Comparison of ENCODE assay signal across 14 mouse cellular contexts in the genomic region with DNA sequence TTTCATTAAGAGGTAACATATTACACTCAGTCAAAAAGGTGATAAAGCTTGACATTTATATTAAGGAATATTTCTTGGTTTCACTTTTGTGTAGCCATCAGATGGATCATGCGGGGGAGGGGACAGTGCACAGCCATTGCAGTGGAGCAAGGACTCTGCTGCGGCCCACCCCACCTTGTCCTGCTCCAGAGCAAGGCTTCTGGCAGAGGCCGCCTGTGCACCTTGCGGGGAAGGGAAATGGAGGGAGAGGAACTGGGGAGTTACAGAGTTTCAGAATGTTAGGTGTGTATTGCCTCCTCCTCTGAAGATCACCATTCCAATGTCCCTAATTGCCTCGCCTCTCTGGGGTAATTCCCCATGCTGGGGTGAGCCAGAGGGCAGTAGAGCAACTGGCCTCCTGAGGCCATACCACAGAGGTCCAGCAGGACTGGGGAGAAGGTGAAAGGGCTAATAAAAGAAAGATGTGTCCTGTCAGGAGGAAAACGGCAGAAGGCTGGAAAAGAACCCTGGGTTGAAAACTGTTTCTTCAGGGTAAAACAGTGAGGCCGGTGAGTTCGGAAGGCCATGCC. TPM values are rescaled to one million over a fixed set of nuclear protein-coding genes. Genes with fewer than 3 reads are reported as not detected.
DNase-seq lines count a peak whose midpoint lies in the region; ATAC-seq and TF ChIP-seq lines count a peak whose summit lies in the region.
"Had no signal": no experiment of that assay in that cellular context is flagged by ENCODE, and none has a peak within 500 bp of the region (broad histone marks: within the 10 kb centered on the region; RNA-seq: fewer than 3 reads in every experiment).

No protein-coding gene starts in this region.

- H3K36me3 ChIP-seq in liver, adult 2 months (ENCODE audit: control insufficient read depth, insufficient read depth, low read length), result peaks cover 6% of the 10 kb centered on the region; the same call in 1 of the 2 replicates
- H3K36me3 ChIP-seq in liver, embryonic 11.5 days (ENCODE audit: control insufficient read depth, insufficient read depth, low read length), result no peaks in the 10 kb centered on the region
- no peaks in the 10 kb centered on the region for H3K36me3 ChIP-seq in heart, embryonic 16.5 days (ENCODE audit: control insufficient read depth, insufficient read depth)

- no peaks in the 10 kb centered on the region for H3K27me3 ChIP-seq in liver, adult 2 months (ENCODE audit: control insufficient read depth, insufficient read depth, low read length)
- H3K27me3 ChIP-seq in liver, embryonic 11.5 days (replicated peaks; ENCODE audit: control insufficient read depth, insufficient read depth, low read length), result no peaks in the 10 kb centered on the region
- no peaks in the 10 kb centered on the region for H3K27me3 ChIP-seq in heart, embryonic 16.5 days (ENCODE audit: control insufficient read depth, insufficient read depth, low read length)

- no peak for TF ChIP-seq POLR2A in liver, adult 2 months (IDR thresholded peaks at IDR 0.05; ENCODE audit: extremely low read depth, insufficient read depth, low read length)

- H3K79me2 ChIP-seq in liver, adult 2 months (ENCODE audit: control insufficient read depth, insufficient read depth, low read length), result no peaks in the 10 kb centered on the region

- WGBS in liver, adult 2 months, result 76% methylated on average over 8 of the region's 8 CpGs
- 71% methylated on average over 8 of the region's 8 CpGs for WGBS in liver, embryonic 11.5 days
- 65% methylated on average over 8 of the region's 8 CpGs for WGBS in heart, embryonic 16.5 days

- DNase-seq in adrenal gland, adult 2 months, result peak; percentile 28
- DNase-seq in adrenal gland, postnatal 4 days (ENCODE audit: low spot score in 2 of 2), result no peak
- DNase-seq in liver, adult 2 months (ENCODE audit: extremely low read depth, low read depth, low spot score), result peak; percentile 45
- DNase-seq in liver, embryonic 11.5 days (ENCODE audit: low spot score), result no peak
- DNase-seq in retina, embryonic 14.5 days (ENCODE audit: low spot score), result peak; percentile 58
- no peak for DNase-seq in right cerebral cortex, adult 18-20 months
- no peak for DNase-seq in left cerebral cortex, adult 8-10 months (ENCODE audit: low spot score in 2 of 2)
- DNase-seq: cerebellum, adult 11 months; gastrocnemius, postnatal 14 days; kidney, adult 11 months; liver, postnatal 0 days had no signal

- no peak overlapping the region for H3K4me2 ChIP-seq in liver, embryonic 11.5 days
- H3K4me2 ChIP-seq in heart, embryonic 16.5 days (ENCODE audit: low read depth, low read length), result no peak overlapping the region

- ATAC-seq in liver, embryonic 11.5 days (replicated peaks; ENCODE audit: low FRiP score), result no peak
- ATAC-seq in heart, embryonic 16.5 days (replicated peaks; ENCODE audit: extremely low read depth, insufficient read depth, low FRiP score), result no peak
- ATAC-seq: liver, postnatal 0 days had no signal

- no peak overlapping the region for H3K9ac ChIP-seq in liver, adult 2 months (ENCODE audit: low read depth, low read length)
- no peak overlapping the region for H3K9ac ChIP-seq in liver, embryonic 11.5 days (ENCODE audit: low read depth, low read length)
- no peak overlapping the region for H3K9ac ChIP-seq in heart, embryonic 16.5 days (ENCODE audit: low read length)
- H3K9ac ChIP-seq: liver, postnatal 0 days had no signal

- TF ChIP-seq CTCF in liver, adult 2 months (IDR thresholded peaks at IDR 0.05; ENCODE audit: low read depth, low read length), result no peak

- no peak overlapping the region for H3K27ac ChIP-seq in liver, adult 2 months (replicated peaks; ENCODE audit: insufficient read depth, low read depth, low read length)
- H3K27ac ChIP-seq in liver, embryonic 11.5 days (ENCODE audit: low read depth, low read length), result no peak overlapping the region
- peak overlapping the region; percentile 28; the same call in 1 of the 2 replicates for H3K27ac ChIP-seq in heart, embryonic 16.5 days (ENCODE audit: low read length)
- H3K27ac ChIP-seq: left cerebral cortex, adult 2 months had no signal

- H3K4me1 ChIP-seq in liver, adult 2 months (ENCODE audit: control insufficient read depth, insufficient read depth, low read length), result peaks cover 7% of the 10 kb centered on the region; the same call in 1 of the 2 replicates
- H3K4me1 ChIP-seq in liver, embryonic 11.5 days (replicated peaks; ENCODE audit: control insufficient read depth, insufficient read depth, low read length), result peaks cover 6% of the 10 kb centered on the region; the same call in 1 of the 2 replicates
- peaks cover 31% of the 10 kb centered on the region for H3K4me1 ChIP-seq in heart, embryonic 16.5 days (ENCODE audit: control insufficient read depth, insufficient read depth, low read length)

- H3K9me3 ChIP-seq in liver, embryonic 11.5 days (ENCODE audit: control insufficient read depth, low read length), result no peaks in the 10 kb centered on the region
- H3K9me3 ChIP-seq in heart, embryonic 16.5 days (replicated peaks; ENCODE audit: control insufficient read depth, low read length), result no peaks in the 10 kb centered on the region
- H3K9me3 ChIP-seq: G1E had no signal

- no peak overlapping the region for H3K4me3 ChIP-seq in liver, adult 2 months (ENCODE audit: insufficient read depth, low read depth, low read length)
- H3K4me3 ChIP-seq in liver, embryonic 11.5 days (ENCODE audit: low read depth, low read length), result no peak overlapping the region
- no peak overlapping the region for H3K4me3 ChIP-seq in heart, embryonic 16.5 days (ENCODE audit: low read length)
- H3K4me3 ChIP-seq: left cerebral cortex, adult 2 months had no signal

RNA-seq across cellular contexts. Expression of a gene that starts 47.4 kb away (rescaled TPM):
- total RNA-seq in adrenal gland, adult 2 months (2021), result under 1 TPM in 1 of 2 experiments, not detected in 1; 0.14 TPM
- 0.04 and 0.11 TPM in 2 replicates for polyA plus RNA-seq in adrenal gland, adult 2 months (2012; rRNA removed)
- total RNA-seq in adrenal gland, postnatal 4 days (2021), result under 1 TPM; 0.23 to 0.34 TPM
- total RNA-seq in liver, adult 2 months (2014; rRNA removed), result not detected in 2 replicates
- not detected in 2 replicates for polyA plus RNA-seq in liver, adult 2 months (2012; rRNA removed)
- polyA plus RNA-seq in liver, embryonic 11.5 days (2014; fragmentation: Nextera tagmentation; extraction: Ambion mirVana), result not detected in 2 replicates
- not detected in 2 replicates for polyA plus RNA-seq in heart, embryonic 16.5 days (2015; fragmentation: Nextera tagmentation; extraction: Ambion mirVana)
- total RNA-seq in left cerebral cortex, adult 8-10 months (2022), result under 1 TPM; 0.34 to 0.44 (median 0.37) TPM
- polyA plus RNA-seq: G1E; liver, postnatal 0 days had no signal

Comparison
In these comparisons a context has a peak if more than half of its experiments do, and no peak if none do; other contexts are left out.
1. DNase-seq: peak in adrenal gland, adult 2 months (single experiment), liver, adult 2 months (single experiment) and retina, embryonic 14.5 days (single experiment); none in adrenal gland, postnatal 4 days (0 of 2), liver, embryonic 11.5 days (single experiment), right cerebral cortex, adult 18-20 months (single experiment) and left cerebral cortex, adult 8-10 months (0 of 2).